Comparison of ENCODE assay signal across 8 mouse cellular contexts in genomic region chr13:112994191-112994590, GRCm38 (mm10). TPM values are rescaled to one million over a fixed set of nuclear protein-coding genes. Genes with fewer than 3 reads are reported as not detected.
A peak's percentile ranks its signal among the peaks of the same experiment; 100 is the strongest.
DNase-seq lines count a peak whose midpoint lies in the region; ATAC-seq and TF ChIP-seq lines count a peak whose summit lies in the region.

No protein-coding gene starts in this region.

- peak overlapping the region; percentile 37 to 45 for H3K4me3 ChIP-seq in heart, embryonic 14.5 days (ENCODE audit: control insufficient read depth in 1 of 2, insufficient read depth in 1 of 2, low read depth in 1 of 2, low read length in 2 of 2)
- H3K4me3 ChIP-seq in kidney, postnatal 0 days (replicated peaks; ENCODE audit: low read depth, low read length), result peak overlapping the region; percentile 36
- H3K4me3 ChIP-seq in liver, postnatal 0 days (ENCODE audit: low read depth, low read length), result peak overlapping the region; percentile 41
- peak overlapping the region; percentile 36 for H3K4me3 ChIP-seq in neural tube, embryonic 11.5 days (ENCODE audit: low read depth, low read length)

- WGBS in heart, embryonic 14.5 days, result 2% methylated on average over 25 of the region's 25 CpGs
- WGBS in kidney, postnatal 0 days, result under 1% methylated on average over 25 of the region's 25 CpGs
- 3% methylated on average over 25 of the region's 25 CpGs for WGBS in liver, postnatal 0 days (ENCODE audit: insufficient replicate concordance)
- WGBS in neural tube, embryonic 11.5 days, result under 1% methylated on average over 24 of the region's 25 CpGs

- peak overlapping the region; percentile 50; the same call in 1 of the 2 replicates for H3K9ac ChIP-seq in heart, embryonic 14.5 days (ENCODE audit: low read length)
- no peak overlapping the region for H3K9ac ChIP-seq in kidney, postnatal 0 days (ENCODE audit: low read depth, low read length)
- no peak overlapping the region for H3K9ac ChIP-seq in liver, postnatal 0 days (replicated peaks)
- no peak overlapping the region for H3K9ac ChIP-seq in neural tube, embryonic 11.5 days (ENCODE audit: low read length)

- peak overlapping the region; percentile 82 for H3K4me2 ChIP-seq in heart, embryonic 14.5 days (ENCODE audit: low read length)
- peak overlapping the region; percentile 56 for H3K4me2 ChIP-seq in kidney, postnatal 0 days (ENCODE audit: low read length)
- H3K4me2 ChIP-seq in liver, postnatal 0 days (ENCODE audit: low read depth, low read length), result peak overlapping the region; percentile 69
- peak overlapping the region; percentile 64 for H3K4me2 ChIP-seq in neural tube, embryonic 11.5 days (ENCODE audit: low read depth)

- H3K27ac ChIP-seq in heart, embryonic 14.5 days (replicated peaks in 1 of 2; ENCODE audit: control insufficient read depth in 1 of 2, insufficient read depth in 1 of 2, low read depth in 2 of 2, low read length in 2 of 2), result no peak overlapping the region
- H3K27ac ChIP-seq in kidney, postnatal 0 days, result no peak overlapping the region
- H3K27ac ChIP-seq in liver, postnatal 0 days (ENCODE audit: low read depth), result no peak overlapping the region
- H3K27ac ChIP-seq in neural tube, embryonic 11.5 days (ENCODE audit: low read depth, low read length), result no peak overlapping the region

- peaks cover 3 to 14% of the 10 kb centered on the region in 2 experiments; a peak in 3 of 4 replicates for H3K4me1 ChIP-seq in heart, embryonic 14.5 days (ENCODE audit: control insufficient read depth in 2 of 2, insufficient read depth in 2 of 2, low read length in 2 of 2)
- peaks cover 27% of the 10 kb centered on the region for H3K4me1 ChIP-seq in kidney, postnatal 0 days (replicated peaks; ENCODE audit: insufficient read depth, low read length)
- H3K4me1 ChIP-seq in liver, postnatal 0 days (ENCODE audit: insufficient read depth), result peaks cover 16% of the 10 kb centered on the region
- peaks cover 17% of the 10 kb centered on the region; the same call in 1 of the 2 replicates for H3K4me1 ChIP-seq in neural tube, embryonic 11.5 days (ENCODE audit: control insufficient read depth, insufficient read depth, low read length)

- no peak for ATAC-seq in heart, embryonic 14.5 days (ENCODE audit: insufficient number of reproducible peaks, insufficient read depth, low FRiP score, low read depth)
- ATAC-seq in kidney, postnatal 0 days (replicated peaks; ENCODE audit: low FRiP score, low read depth), result peak; percentile 37
- peak; percentile 73 for ATAC-seq in liver, postnatal 0 days
- ATAC-seq in neural tube, embryonic 11.5 days (ENCODE audit: insufficient read depth, low FRiP score, low TSS enrichment), result peak; percentile 62

- peaks cover 93% of the 10 kb centered on the region for H3K27me3 ChIP-seq in heart, embryonic 14.5 days (ENCODE audit: control insufficient read depth, insufficient read depth, low read length)
- H3K27me3 ChIP-seq in kidney, postnatal 0 days (ENCODE audit: insufficient read depth, low read length), result peaks cover 80% of the 10 kb centered on the region
- H3K27me3 ChIP-seq in liver, postnatal 0 days (ENCODE audit: insufficient read depth, low read length), result peaks cover 91% of the 10 kb centered on the region
- H3K27me3 ChIP-seq in neural tube, embryonic 11.5 days (ENCODE audit: control insufficient read depth, insufficient read depth, low read length), result peaks cover 93% of the 10 kb centered on the region

- TF ChIP-seq EP300 in liver, postnatal 0 days (IDR thresholded peaks at IDR 0.05; ENCODE audit: low read depth), result no peak

- no peaks in the 10 kb centered on the region for H3K9me3 ChIP-seq in heart, embryonic 14.5 days (ENCODE audit: control insufficient read depth, low read length)
- H3K9me3 ChIP-seq in kidney, postnatal 0 days (replicated peaks; ENCODE audit: low read length), result no peaks in the 10 kb centered on the region
- no peaks in the 10 kb centered on the region for H3K9me3 ChIP-seq in liver, postnatal 0 days (ENCODE audit: low read length)
- H3K9me3 ChIP-seq in neural tube, embryonic 11.5 days (ENCODE audit: control insufficient read depth, low read length), result no peaks in the 10 kb centered on the region

- H3K36me3 ChIP-seq in heart, embryonic 14.5 days (ENCODE audit: control insufficient read depth, insufficient read depth, low read length), result no peaks in the 10 kb centered on the region
- no peaks in the 10 kb centered on the region for H3K36me3 ChIP-seq in kidney, postnatal 0 days (ENCODE audit: insufficient read depth, low read length)
- no peaks in the 10 kb centered on the region for H3K36me3 ChIP-seq in liver, postnatal 0 days (replicated peaks; ENCODE audit: insufficient read depth, low read length)
- H3K36me3 ChIP-seq in neural tube, embryonic 11.5 days (ENCODE audit: control insufficient read depth, insufficient read depth, low read length), result no peaks in the 10 kb centered on the region

- peak; percentile 73 for TF ChIP-seq CTCF in kidney, postnatal 0 days (IDR thresholded peaks at IDR 0.05; ENCODE audit: low read depth)
- peak; percentile 82 for TF ChIP-seq CTCF in liver, postnatal 0 days (IDR thresholded peaks at IDR 0.05; ENCODE audit: low read depth)

- DNase-seq in spleen, adult 18-20 months, result peak; percentile 22 to 50
- no peak for DNase-seq in spleen, adult 12 weeks (ENCODE audit: low spot score)
- DNase-seq in cerebellum, postnatal 14 days, result peak; percentile 81 to 85
- peak; percentile 74 for DNase-seq in kidney, postnatal 0 days (ENCODE audit: low spot score)
- DNase-seq in liver, postnatal 0 days, result peak; percentile 77
- peak; percentile 72 for DNase-seq in neural tube, embryonic 11.5 days (ENCODE audit: low spot score)
- DNase-seq in thymus, adult 18-20 months, result peak; percentile 36 to 39

RNA-seq across cellular contexts. Expression of gene Mcidas, which starts 0.5 kb away (rescaled TPM):
- polyA plus RNA-seq in heart, embryonic 14.5 days (2014; fragmentation: Nextera tagmentation; extraction: Ambion mirVana), result not detected in 2 replicates
- polyA plus RNA-seq in kidney, postnatal 0 days (2015; fragmentation: Nextera tagmentation; extraction: Ambion mirVana), result 0.05 TPM in 1 of 2 replicates, not detected in the other
- polyA plus RNA-seq in liver, postnatal 0 days (2015; fragmentation: Nextera tagmentation; extraction: Ambion mirVana), result not detected in 2 replicates
- polyA plus RNA-seq in neural tube, embryonic 11.5 days (2014; fragmentation: Nextera tagmentation; extraction: Ambion mirVana), result not detected in 2 replicates

RNA-seq across cellular contexts. Expression of gene Ccno, which starts 6.6 kb away (rescaled TPM):
- 0.11 and 0.63 TPM in 2 replicates for polyA plus RNA-seq in heart, embryonic 14.5 days (2014; fragmentation: Nextera tagmentation; extraction: Ambion mirVana)
- polyA plus RNA-seq in kidney, postnatal 0 days (2015; fragmentation: Nextera tagmentation; extraction: Ambion mirVana), result 0.29 and 0.33 TPM in 2 replicates
- polyA plus RNA-seq in liver, postnatal 0 days (2015; fragmentation: Nextera tagmentation; extraction: Ambion mirVana), result 0.58 TPM in 2 replicates
- polyA plus RNA-seq in neural tube, embryonic 11.5 days (2014; fragmentation: Nextera tagmentation; extraction: Ambion mirVana), result 0.12 and 0.50 TPM in 2 replicates

RNA-seq across cellular contexts. Expression of gene Cdc20b, which starts 40.7 kb away (rescaled TPM):
- 0.12 TPM in 1 of 2 replicates, not detected in the other for polyA plus RNA-seq in heart, embryonic 14.5 days (2014; fragmentation: Nextera tagmentation; extraction: Ambion mirVana)
- polyA plus RNA-seq in kidney, postnatal 0 days (2015; fragmentation: Nextera tagmentation; extraction: Ambion mirVana), result not detected in 2 replicates
- not detected in 2 replicates for polyA plus RNA-seq in liver, postnatal 0 days (2015; fragmentation: Nextera tagmentation; extraction: Ambion mirVana)
- polyA plus RNA-seq in neural tube, embryonic 11.5 days (2014; fragmentation: Nextera tagmentation; extraction: Ambion mirVana), result 0.16 TPM in 1 of 2 replicates, not detected in the other

RNA-seq across cellular contexts. Expression of gene Gpx8, which starts 52.0 kb away (rescaled TPM):
- polyA plus RNA-seq in heart, embryonic 14.5 days (2014; fragmentation: Nextera tagmentation; extraction: Ambion mirVana), result 126 and 147 TPM in 2 replicates
- polyA plus RNA-seq in kidney, postnatal 0 days (2015; fragmentation: Nextera tagmentation; extraction: Ambion mirVana), result 153 and 165 TPM in 2 replicates
- polyA plus RNA-seq in liver, postnatal 0 days (2015; fragmentation: Nextera tagmentation; extraction: Ambion mirVana), result 5.5 and 5.8 TPM in 2 replicates
- 95.2 and 101 TPM in 2 replicates for polyA plus RNA-seq in neural tube, embryonic 11.5 days (2014; fragmentation: Nextera tagmentation; extraction: Ambion mirVana)
